Mouse (Mus musculus) T-helper 2 cell (primary cell): ENCODE data around the gene Sf3b1.
"Not testable (repeated sequence)": the region's sequence is repeated elsewhere in the genome, so short reads cannot be mapped to it uniquely, and the experiment has no call there.

Experiments
- in situ Hi-C: fragments of 300-600 bp; cut with MboI, MseI; formaldehyde crosslinking; loops from one replicate; pipeline ENCODE4 v1.15.1; 2025; ENCODE audit warnings: high pct_unique_total_duplicates

Sf3b1 gene

GRCm38 (mm10) chr1:55028512-55029249 is 1.4 kb upstream of the Sf3b1 start:
- in situ Hi-C loops, result loop anchor here (5.0 to 10.0 kb wide), 2 partner anchors 59 to 1244 kb away; partner anchors contain the start of genes Hspd1, Hspe1 and Stk17b

- in situ Hi-C loops, result loop anchor here (5.0 to 10.0 kb wide), 2 partner anchors 59 to 1243 kb away; partner anchors contain the start of genes Hspd1, Hspe1 and Stk17b
These were observed 685 bp upstream of the Sf3b1 start for GRCm38 (mm10) chr1:55027966-55028365.

GRCm38 (mm10) chr1:55026444-55027252 is 633 bp downstream of the Sf3b1 start:
- in situ Hi-C loops, result loop anchor here (5.0 to 10.0 kb wide), 2 partner anchors 61 to 1242 kb away; partner anchors contain the start of genes Hspd1, Hspe1 and Stk17b

- in situ Hi-C loops, result loop anchor here (5.0 to 10.0 kb wide), 2 partner anchors 61 to 1241 kb away; partner anchors contain the start of genes Hspd1, Hspe1 and Stk17b
These were observed 1.4 kb downstream of the Sf3b1 start for GRCm38 (mm10) chr1:55025656-55026430.

GRCm38 (mm10) chr1:55021907-55022306 is 5.4 kb downstream of the Sf3b1 start:
- in situ Hi-C loops, result loop anchor here (5.0 to 10.0 kb wide), 2 partner anchors 35 to 1237 kb away; partner anchors contain the start of gene Stk17b

- in situ Hi-C loops, result no loop called here
These were observed 14.8 kb downstream of the Sf3b1 start for GRCm38 (mm10) chr1:55012513-55012912.

GRCm38 (mm10) chr1:55008313-55008712 is 19.0 kb downstream of the Sf3b1 start:
- in situ Hi-C loops, result not testable (repeated sequence)

- in situ Hi-C loops, result no loop called here
These were observed 33.7 kb downstream of the Sf3b1 start for GRCm38 (mm10) chr1:54993581-54993980.

GRCm38 (mm10) chr1:54986248-54986647 is 41.0 kb downstream of the Sf3b1 start:
- in situ Hi-C loops, result no loop called here

- in situ Hi-C loops, result no loop called here
These were observed 41.5 kb downstream of the Sf3b1 start for GRCm38 (mm10) chr1:54985831-54986230.

GRCm38 (mm10) chr1:54984154-54984553 is 43.1 kb downstream of the Sf3b1 start:
- in situ Hi-C loops, result no loop called here

GRCm38 (mm10) chr1:54983339-54983738 is 43.9 kb downstream of the Sf3b1 start:
- in situ Hi-C loops, result no loop called here

- in situ Hi-C loops, result no loop called here
These were observed 44.6 kb downstream of the Sf3b1 start for GRCm38 (mm10) chr1:54982636-54983035.

GRCm38 (mm10) chr1:54979226-54979984 is 47.9 kb downstream of the Sf3b1 start:
- in situ Hi-C loops, result loop anchor here (10.0 kb wide), 1 partner anchor 235 kb away; no protein-coding TSS in a partner anchor

- in situ Hi-C loops, result loop anchor here (10.0 kb wide), 1 partner anchor 227 kb away; no protein-coding TSS in a partner anchor
These were observed 55.4 kb downstream of the Sf3b1 start for GRCm38 (mm10) chr1:54971687-54972404.

GRCm38 (mm10) chr1:54966858-54967257 is 60.4 kb downstream of the Sf3b1 start:
- in situ Hi-C loops, result no loop called here

- in situ Hi-C loops, result no loop called here
These were observed 61.9 kb downstream of the Sf3b1 start for GRCm38 (mm10) chr1:54965159-54965995.

GRCm38 (mm10) chr1:54961724-54962123 is 65.6 kb downstream of the Sf3b1 start:
- in situ Hi-C loops, result no loop called here

GRCm38 (mm10) chr1:54960613-54961165 is 66.6 kb downstream of the Sf3b1 start:
- in situ Hi-C loops, result no loop called here
